Mouse (Mus musculus): ENCODE results near the gene Ahrr. TPM values are rescaled to one million over a fixed set of nuclear protein-coding genes. Genes with fewer than 3 reads are reported as not detected.

Ahrr gene
- polyA plus RNA-seq (2014; fragmentation: Nextera tagmentation; extraction: Ambion mirVana): 0.96 and 1.3 TPM in 2 replicates

DNA sequence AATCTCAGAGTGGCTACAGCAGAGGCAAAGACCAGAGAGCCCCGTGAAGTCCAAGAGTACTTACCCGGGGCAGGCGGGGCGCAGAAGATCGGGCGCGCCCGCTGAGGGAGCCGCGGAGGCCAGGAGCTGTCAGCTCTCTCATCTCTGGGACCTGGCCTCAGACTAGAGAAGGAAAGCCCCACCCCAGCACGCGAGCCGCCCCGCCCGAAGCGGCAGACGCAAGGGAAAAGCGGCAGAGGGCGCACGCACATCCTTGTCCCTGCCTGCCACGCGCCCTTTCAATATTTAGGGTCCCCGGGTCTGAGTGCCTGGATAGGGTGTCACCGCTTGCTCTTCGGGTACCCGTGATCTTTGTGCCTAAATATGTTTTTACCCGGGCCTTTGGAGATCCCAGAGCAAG is at the start of gene Ahrr:
Ahrr (minus strand) TSS at position 165 of the 400 bp plus-strand sequence.
- DNase-seq (ENCODE audit: low spot score) (peak; percentile 79), ATAC-seq (ENCODE audit: insufficient number of reproducible peaks, low FRiP score, low TSS enrichment, low read depth) (peak; percentile 67; the same call in 1 of the 2 replicates)
- Histone ChIP-seq H3K27me3 (ENCODE audit: control insufficient read depth, insufficient read depth, low read length) (peaks cover 3% of the 10 kb centered on the region; the same call in 1 of the 2 replicates), H3K36me3 (ENCODE audit: control insufficient read depth, insufficient read depth, low read length) (no peaks in the 10 kb centered on the region), H3K27ac (replicated peaks; ENCODE audit: low read depth, low read length) (no peak within 1 kb of the TSS), H3K9ac (ENCODE audit: low read length) (no peak within 1 kb of the TSS), H3K4me2 (ENCODE audit: low read depth, severe bottlenecking) (peak within 1 kb of the TSS; percentile 46), H3K4me3 (ENCODE audit: low read depth, low read length) (peak within 1 kb of the TSS; percentile 9; the same call in 1 of the 2 replicates), H3K9me3 (ENCODE audit: control insufficient read depth, low read length) (no peaks in the 10 kb centered on the region), H3K4me1 (ENCODE audit: control insufficient read depth, insufficient read depth, low read length) (no peaks in the 10 kb centered on the region)
- WGBS: under 1% methylated on average over 27 of the region's 27 CpGs

DNA sequence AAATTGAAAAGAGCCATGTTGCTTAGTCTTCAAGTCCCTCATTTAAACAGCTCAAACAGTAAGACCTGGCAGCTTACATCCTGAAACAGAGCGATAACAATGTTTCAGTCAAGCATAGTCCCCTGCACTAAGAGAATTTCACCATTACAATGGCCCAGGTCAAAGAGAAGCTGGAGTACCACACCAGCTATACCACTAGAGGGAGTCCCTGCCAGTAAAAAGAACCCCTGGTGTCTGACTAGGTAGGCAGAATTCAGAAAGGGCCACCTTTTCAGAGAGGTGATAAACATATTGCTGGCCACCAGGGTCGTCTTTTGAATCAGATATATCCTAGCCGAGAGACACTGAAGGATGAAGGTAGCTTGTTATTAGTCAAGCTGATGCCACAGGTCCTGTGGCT is 48.9 kb upstream of the Ahrr start:
- DNase-seq (ENCODE audit: low spot score) (peak; percentile 43), ATAC-seq (ENCODE audit: insufficient number of reproducible peaks, low FRiP score, low TSS enrichment, low read depth) (no peak)
- H3K4me2 ChIP-seq (ENCODE audit: low read depth, severe bottlenecking): no peak overlapping the region
- no peak overlapping the region for H3K9ac ChIP-seq (ENCODE audit: low read length)
- WGBS: 57% methylated on average over 3 of the region's 3 CpGs
- H3K36me3 ChIP-seq (ENCODE audit: control insufficient read depth, insufficient read depth, low read length): peaks cover 10% of the 10 kb centered on the region
- no peaks in the 10 kb centered on the region for H3K27me3 ChIP-seq (ENCODE audit: control insufficient read depth, insufficient read depth, low read length)
- no peaks in the 10 kb centered on the region for H3K4me1 ChIP-seq (ENCODE audit: control insufficient read depth, insufficient read depth, low read length)
- H3K4me3 ChIP-seq (ENCODE audit: low read depth, low read length): no peak overlapping the region
- H3K27ac ChIP-seq (replicated peaks; ENCODE audit: low read depth, low read length): no peak overlapping the region
- H3K9me3 ChIP-seq (ENCODE audit: control insufficient read depth, low read length): no peaks in the 10 kb centered on the region

DNA sequence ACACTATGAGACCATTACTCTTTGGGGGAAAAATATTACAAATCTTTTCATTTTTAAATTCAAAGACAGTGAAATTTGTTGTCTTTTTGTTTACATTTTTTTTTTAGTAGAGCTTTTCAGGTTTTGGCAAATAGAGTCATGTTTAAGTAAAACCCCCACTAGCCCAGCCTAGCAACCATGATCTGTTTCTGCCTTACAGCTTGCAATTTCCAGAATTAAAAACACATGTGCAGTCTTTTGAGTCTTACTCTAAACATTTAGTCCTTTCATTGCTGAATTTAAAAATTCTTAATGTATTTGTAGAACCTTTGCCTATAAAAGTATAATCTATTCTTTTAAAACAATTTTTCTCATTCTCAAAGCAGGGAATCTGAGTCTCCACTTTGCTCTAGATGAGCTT is 37.2 kb upstream of the Ahrr start:
- no peaks in the 10 kb centered on the region for H3K27me3 ChIP-seq (ENCODE audit: control insufficient read depth, insufficient read depth, low read length)
- no peaks in the 10 kb centered on the region for H3K9me3 ChIP-seq (ENCODE audit: control insufficient read depth, low read length)
- H3K27ac ChIP-seq (replicated peaks; ENCODE audit: low read depth, low read length): no peak overlapping the region
- H3K36me3 ChIP-seq (ENCODE audit: control insufficient read depth, insufficient read depth, low read length): peaks cover 25% of the 10 kb centered on the region
- H3K4me3 ChIP-seq (ENCODE audit: low read depth, low read length): no peak overlapping the region
- H3K4me2 ChIP-seq (ENCODE audit: low read depth, severe bottlenecking): no peak overlapping the region
- DNase-seq (ENCODE audit: low spot score) (no peak), ATAC-seq (ENCODE audit: insufficient number of reproducible peaks, low FRiP score, low TSS enrichment, low read depth) (no peak)
- no peak overlapping the region for H3K9ac ChIP-seq (ENCODE audit: low read length)
- H3K4me1 ChIP-seq (ENCODE audit: control insufficient read depth, insufficient read depth, low read length): no peaks in the 10 kb centered on the region

DNA sequence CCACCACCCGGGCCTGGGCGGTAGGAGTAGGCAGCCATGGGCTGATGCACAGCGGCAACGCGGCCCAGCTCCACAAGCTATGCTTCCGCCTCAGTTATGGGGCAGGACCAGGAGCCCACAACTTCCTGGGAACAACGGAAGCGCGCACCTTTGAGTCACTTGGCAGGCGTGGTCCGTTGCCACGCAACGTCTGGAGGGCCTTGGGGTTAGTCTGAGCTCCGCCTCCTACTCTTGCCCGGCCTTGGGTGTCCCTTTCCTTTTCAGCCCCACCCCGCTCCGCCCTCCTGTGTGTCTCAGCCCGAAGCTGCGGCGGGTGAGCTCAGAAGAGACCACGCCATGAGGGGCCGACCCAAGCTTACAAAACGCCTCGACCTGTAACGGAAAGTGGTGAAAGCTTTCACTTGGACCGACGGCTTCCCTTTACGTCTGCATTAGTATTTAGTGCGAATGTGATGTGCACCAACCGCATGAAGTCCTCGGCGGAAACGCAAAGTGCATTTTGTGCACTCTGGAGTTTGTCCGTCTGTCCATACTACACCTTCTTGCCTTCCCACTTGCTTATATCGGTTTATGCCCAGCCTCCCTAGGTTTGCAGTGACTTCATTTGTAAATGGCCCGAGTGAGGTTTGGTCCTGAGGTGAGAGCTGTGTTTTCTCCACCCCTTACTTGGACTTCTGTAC is 25.2 kb upstream of the Ahrr start, which contains the start of gene Pdcd6:
Pdcd6 (minus strand) TSS at position 411 of the 680 bp plus-strand sequence.
- peak; percentile 100 for ATAC-seq (ENCODE audit: insufficient number of reproducible peaks, low FRiP score, low TSS enrichment, low read depth)
- under 1% methylated on average over 36 of the region's 36 CpGs for WGBS

DNA sequence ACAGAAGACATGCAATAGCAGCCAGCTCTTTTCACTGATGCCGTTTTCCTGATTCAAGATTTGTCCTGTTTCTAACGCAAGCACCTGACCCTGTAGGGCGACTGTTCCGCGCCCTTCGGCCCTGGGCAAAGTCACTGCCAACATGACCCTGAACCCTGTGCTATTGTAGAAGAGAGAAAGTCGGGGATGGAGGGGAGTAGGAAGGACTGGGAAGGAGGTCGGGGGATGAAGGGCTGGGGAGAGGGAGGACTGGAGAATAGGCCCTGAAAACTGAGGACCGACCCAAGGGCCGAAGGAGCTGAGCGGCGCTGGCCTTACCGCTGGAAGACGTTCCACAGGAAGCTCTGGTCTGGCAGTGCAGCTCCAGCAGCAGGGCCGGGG is 24.6 kb upstream of the Ahrr start:
- no peak for ATAC-seq (ENCODE audit: insufficient number of reproducible peaks, low FRiP score, low TSS enrichment, low read depth)
- peak overlapping the region; percentile 48 for H3K4me2 ChIP-seq (ENCODE audit: low read depth, severe bottlenecking)
- no peaks in the 10 kb centered on the region for H3K9me3 ChIP-seq (ENCODE audit: control insufficient read depth, low read length)
- H3K9ac ChIP-seq (ENCODE audit: low read length): peak overlapping the region; percentile 70
- H3K4me1 ChIP-seq (ENCODE audit: control insufficient read depth, insufficient read depth, low read length): peaks cover 3% of the 10 kb centered on the region; the same call in 1 of the 2 replicates
- no peak overlapping the region for H3K27ac ChIP-seq (replicated peaks; ENCODE audit: low read depth, low read length)
- 7% methylated on average over 15 of the region's 15 CpGs for WGBS
- peak overlapping the region; percentile 67 for H3K4me3 ChIP-seq (ENCODE audit: low read depth, low read length)
- DNase-seq (ENCODE audit: low spot score): no peak
- H3K27me3 ChIP-seq (ENCODE audit: control insufficient read depth, insufficient read depth, low read length): no peaks in the 10 kb centered on the region
- H3K36me3 ChIP-seq (ENCODE audit: control insufficient read depth, insufficient read depth, low read length): peaks cover 4% of the 10 kb centered on the region; the same call in 1 of the 2 replicates

More for the DNA sequence above, 25.2 kb upstream of the Ahrr start, which contains the start of gene Pdcd6:
- H3K9me3 ChIP-seq (ENCODE audit: control insufficient read depth, low read length): no peaks in the 10 kb centered on the region
- no peaks in the 10 kb centered on the region for H3K27me3 ChIP-seq (ENCODE audit: control insufficient read depth, insufficient read depth, low read length)
- H3K4me3 ChIP-seq (ENCODE audit: low read depth, low read length): peak within 1 kb of the TSS; percentile 67
- peak; percentile 94 for DNase-seq (ENCODE audit: low spot score)
- H3K36me3 ChIP-seq (ENCODE audit: control insufficient read depth, insufficient read depth, low read length): peaks cover 8% of the 10 kb centered on the region; the same call in 1 of the 2 replicates
- peak within 1 kb of the TSS; percentile 48 for H3K4me2 ChIP-seq (ENCODE audit: low read depth, severe bottlenecking)
- H3K4me1 ChIP-seq (ENCODE audit: control insufficient read depth, insufficient read depth, low read length): peaks cover 3% of the 10 kb centered on the region; the same call in 1 of the 2 replicates
- H3K9ac ChIP-seq (ENCODE audit: low read length): peak within 1 kb of the TSS; percentile 70
- no peak within 1 kb of the TSS for H3K27ac ChIP-seq (replicated peaks; ENCODE audit: low read depth, low read length)

DNA sequence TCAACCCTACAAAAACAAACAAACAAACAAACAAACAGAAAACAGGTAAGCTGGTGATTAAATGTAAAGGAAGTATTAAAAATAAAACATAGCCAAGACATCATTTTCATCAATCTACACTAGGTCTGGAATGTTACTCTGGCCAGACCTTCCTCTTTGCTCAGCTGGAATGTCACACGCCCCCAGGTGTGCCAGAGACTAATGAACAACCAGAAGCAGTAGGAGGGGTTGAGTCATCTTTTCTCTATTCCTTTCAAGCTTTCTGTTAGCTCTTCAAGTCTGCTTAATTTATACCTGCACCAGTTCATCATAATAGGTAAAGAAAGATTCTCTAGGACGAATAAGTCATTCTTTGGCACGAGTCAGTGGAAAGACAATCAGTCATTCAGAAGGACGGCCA is 24.3 kb upstream of the Ahrr start:
- Histone ChIP-seq H3K27ac (replicated peaks; ENCODE audit: low read depth, low read length) (no peak overlapping the region), H3K4me3 (ENCODE audit: low read depth, low read length) (peak overlapping the region; percentile 67), H3K4me1 (ENCODE audit: control insufficient read depth, insufficient read depth, low read length) (peaks cover 3% of the 10 kb centered on the region; the same call in 1 of the 2 replicates), H3K27me3 (ENCODE audit: control insufficient read depth, insufficient read depth, low read length) (no peaks in the 10 kb centered on the region), H3K36me3 (ENCODE audit: control insufficient read depth, insufficient read depth, low read length) (peaks cover 3% of the 10 kb centered on the region; the same call in 1 of the 2 replicates), H3K4me2 (ENCODE audit: low read depth, severe bottlenecking) (peak overlapping the region; percentile 48), H3K9me3 (ENCODE audit: control insufficient read depth, low read length) (no peaks in the 10 kb centered on the region), H3K9ac (ENCODE audit: low read length) (peak overlapping the region; percentile 70)
- DNase-seq (ENCODE audit: low spot score) (no peak), ATAC-seq (ENCODE audit: insufficient number of reproducible peaks, low FRiP score, low TSS enrichment, low read depth) (no peak)
- WGBS: 32% methylated on average over 4 of the region's 4 CpGs

DNA sequence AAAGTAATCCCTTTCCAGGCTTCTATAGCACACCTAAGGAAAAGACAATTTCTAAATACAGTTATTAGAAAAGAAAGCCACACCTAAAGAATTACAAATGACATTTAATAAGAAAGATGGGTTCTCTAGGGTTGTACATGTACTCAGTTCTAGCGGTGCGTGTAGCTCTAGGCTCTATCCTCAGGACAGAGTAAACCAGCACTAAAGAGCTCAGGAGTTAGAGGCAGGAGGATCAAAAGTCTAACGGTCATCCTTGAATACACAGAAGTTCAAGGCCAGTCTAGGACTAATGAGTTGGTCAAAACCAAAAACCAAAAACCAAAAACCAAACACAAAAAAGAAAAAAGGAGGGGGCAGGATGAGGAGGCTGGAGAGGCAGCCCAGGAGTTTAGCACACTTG is 22.5 kb upstream of the Ahrr start:
- H3K4me3 ChIP-seq (ENCODE audit: low read depth, low read length): no peak overlapping the region
- H3K9ac ChIP-seq (ENCODE audit: low read length): no peak overlapping the region

DNA sequence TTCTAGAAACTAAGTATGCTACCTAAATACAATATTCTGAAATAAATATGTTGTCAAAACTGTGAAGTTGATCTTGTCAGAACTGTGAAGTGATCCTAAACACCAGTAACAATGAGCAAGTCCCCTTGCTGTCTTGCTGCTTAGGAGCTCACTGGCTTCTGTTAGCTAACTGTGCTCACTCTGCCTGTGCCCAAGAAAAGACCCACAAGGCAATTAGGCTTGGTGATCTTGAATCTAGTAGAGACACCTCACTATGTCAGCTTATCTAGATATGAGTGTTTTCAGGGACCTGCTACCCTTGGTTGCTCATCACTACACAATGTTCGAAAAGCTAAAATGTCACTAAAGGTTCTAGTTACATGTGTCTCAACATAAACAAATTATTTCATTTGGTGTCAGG is 13.6 kb upstream of the Ahrr start:
- Histone ChIP-seq H3K9ac (ENCODE audit: low read length) (no peak overlapping the region), H3K4me1 (ENCODE audit: control insufficient read depth, insufficient read depth, low read length) (no peaks in the 10 kb centered on the region), H3K27me3 (ENCODE audit: control insufficient read depth, insufficient read depth, low read length) (no peaks in the 10 kb centered on the region), H3K4me2 (ENCODE audit: low read depth, severe bottlenecking) (no peak overlapping the region), H3K4me3 (ENCODE audit: low read depth, low read length) (no peak overlapping the region), H3K9me3 (ENCODE audit: control insufficient read depth, low read length) (no peaks in the 10 kb centered on the region), H3K27ac (replicated peaks; ENCODE audit: low read depth, low read length) (no peak overlapping the region), H3K36me3 (ENCODE audit: control insufficient read depth, insufficient read depth, low read length) (peaks cover 7% of the 10 kb centered on the region; the same call in 1 of the 2 replicates)
- ATAC-seq (ENCODE audit: insufficient number of reproducible peaks, low FRiP score, low TSS enrichment, low read depth) (no peak), DNase-seq (ENCODE audit: low spot score) (no peak)
- WGBS: 93% methylated on average over 1 of the region's 1 CpGs

More for the DNA sequence above, 22.5 kb upstream of the Ahrr start:
- 97% methylated on average over 3 of the region's 3 CpGs for WGBS
- no peaks in the 10 kb centered on the region for H3K9me3 ChIP-seq (ENCODE audit: control insufficient read depth, low read length)
- ATAC-seq (ENCODE audit: insufficient number of reproducible peaks, low FRiP score, low TSS enrichment, low read depth) (no peak), DNase-seq (ENCODE audit: low spot score) (no peak)
- H3K4me2 ChIP-seq (ENCODE audit: low read depth, severe bottlenecking): no peak overlapping the region
- no peaks in the 10 kb centered on the region for H3K27me3 ChIP-seq (ENCODE audit: control insufficient read depth, insufficient read depth, low read length)
- H3K36me3 ChIP-seq (ENCODE audit: control insufficient read depth, insufficient read depth, low read length): no peaks in the 10 kb centered on the region; the same call in 1 of the 2 replicates
- no peak overlapping the region for H3K27ac ChIP-seq (replicated peaks; ENCODE audit: low read depth, low read length)
- H3K4me1 ChIP-seq (ENCODE audit: control insufficient read depth, insufficient read depth, low read length): peaks cover 3% of the 10 kb centered on the region; the same call in 1 of the 2 replicates
